Mouse (Mus musculus) bone marrow, adult 2 months (tissue): ENCODE data around the gene Anp32a.

Experiments
- CTCF ChIP-seq: fragments of 200-500 bp; IDR thresholded peaks from 2 replicates; pipeline ENCODE4 v1.5.1; 2011; ENCODE audit warnings: low read length, control low read depth; ENCODE audit not compliant: control insufficient read depth, insufficient read depth
- POLR2A ChIP-seq: fragments of 200-500 bp; IDR thresholded peaks from 2 replicates; pipeline ENCODE4 v1.6.1; 2011; ENCODE audit warnings: low read depth, mild to moderate bottlenecking, control low read depth, low read length, borderline replicate concordance; ENCODE audit not compliant: control insufficient read depth

- TF ChIP-seq CTCF, result no peak
- TF ChIP-seq POLR2A, result no peak
These were observed 7.4 kb downstream of the Anp32a start for GRCm38 (mm10) chr9:62348467-62348985.
